Mouse (Mus musculus) neural tube, embryonic 15.5 days (tissue): ENCODE measurements around the gene Ifi27. TPM values are rescaled to one million over a fixed set of nuclear protein-coding genes. Genes with fewer than 3 reads are reported as not detected.
A peak's percentile ranks its signal among the peaks of the same experiment; 100 is the strongest.

ENCODE experiments used
- ATAC-seq: fragments of 200-750 bp; cut with Nextera tagmentation; 2 replicates; pipeline ENCODE4 v1.8.0; 2017; ENCODE audit warnings: mild to moderate bottlenecking, moderate TSS enrichment, moderate library complexity; ENCODE audit not compliant: low FRiP score
- H3K27ac ChIP-seq: fragments of 300-500 bp; sonication (generic); replicated peaks from 2 replicates; pipeline ENCODE4 v1.5.1; 2015; ENCODE audit warnings: mild to moderate bottlenecking, inconsistent platforms
- H3K27me3 ChIP-seq: fragments of 300-500 bp; sonication (generic); replicated peaks from 2 replicates; pipeline ENCODE4 v1.6.1; 2015; ENCODE audit warnings: inconsistent platforms
- H3K36me3 ChIP-seq: fragments of 300-500 bp; sonication (generic); 2 replicates; pipeline ENCODE4 v1.6.1; 2015; ENCODE audit warnings: inconsistent platforms
- H3K4me1 ChIP-seq: fragments of 300-500 bp; sonication (generic); 2 replicates; pipeline ENCODE4 v1.6.1; 2015; ENCODE audit warnings: inconsistent platforms
- H3K4me2 ChIP-seq: fragments of 300-500 bp; sonication (generic); 2 replicates; pipeline ENCODE4 v1.6.1; 2015; ENCODE audit warnings: inconsistent platforms, mild to moderate bottlenecking, moderate library complexity
- H3K4me3 ChIP-seq: fragments of 300-500 bp; sonication (generic); replicated peaks from 2 replicates; pipeline ENCODE4 v1.5.1; 2015; ENCODE audit warnings: mild to moderate bottlenecking, inconsistent platforms
- H3K9ac ChIP-seq: fragments of 300-500 bp; sonication (generic); replicated peaks from 2 replicates; pipeline ENCODE4 v1.6.1; 2015; ENCODE audit warnings: mild to moderate bottlenecking, inconsistent platforms
- H3K9me3 ChIP-seq: fragments of 300-500 bp; sonication (generic); replicated peaks from 2 replicates; pipeline ENCODE4 v1.6.1; 2016; ENCODE audit warnings: inconsistent platforms
- WGBS: fragments of 180-500 bp; shearing (Covaris S2); methylation state at CpG from one replicate; pipeline ENCODE4 v1.1.7; 2015; ENCODE audit warnings: mixed read lengths; 5-methylcytosine and 5-hydroxymethylcytosine counted together
- polyA plus RNA-seq: library from polyadenylated mRNA; unstranded; fragments of >200 nt; fragmentation: Nextera tagmentation; extraction: Ambion mirVana; gene quantifications from 2 replicates; pipeline ENCODE4 v1.2.1, GENCODE M21; 2015

Ifi27 gene
- 14.6 and 30.5 TPM in 2 replicates for polyA plus RNA-seq

DNA sequence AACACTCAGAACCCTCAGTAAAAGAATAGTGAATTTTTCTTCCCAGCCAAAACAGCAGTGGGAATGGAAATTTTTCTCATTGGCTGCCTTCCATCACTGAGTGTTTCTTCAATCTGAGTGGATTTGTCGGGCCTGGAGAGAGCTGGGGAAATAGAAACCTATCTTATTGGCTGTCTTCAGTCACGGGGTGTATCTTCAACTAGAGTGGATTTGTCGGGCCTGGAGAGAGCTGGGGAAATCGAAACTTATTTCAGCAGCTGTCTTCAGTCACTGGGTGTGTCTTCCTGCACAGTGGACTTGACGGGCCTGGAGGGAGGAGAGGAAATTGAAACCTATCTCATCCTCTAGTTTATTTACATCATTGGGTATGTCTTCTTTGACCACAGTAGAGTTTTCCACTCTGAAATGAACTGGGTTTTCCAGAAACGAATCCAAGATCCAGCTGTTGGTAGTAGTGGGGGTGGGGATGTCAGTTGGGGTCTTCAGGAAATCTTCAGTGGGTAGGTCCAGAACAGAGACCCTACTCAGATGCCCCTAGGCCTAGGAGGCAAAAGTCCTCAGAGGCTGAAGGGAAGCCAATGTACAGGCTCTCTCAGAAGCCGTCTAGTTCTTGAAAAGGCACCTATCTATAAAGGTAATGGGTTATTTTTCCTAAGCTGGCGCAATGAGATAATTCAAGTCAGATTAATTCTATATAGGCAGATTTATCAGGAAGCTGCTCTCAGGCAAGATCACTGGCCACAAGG, at the start of gene Ifi27:
Gene Ifi27 (plus strand): TSS at position 226 of the 746 bp plus-strand sequence.
- 82% methylated on average over 8 of the region's 8 CpGs for WGBS
- H3K36me3 ChIP-seq: no peaks in the 10 kb centered on the region
- no peaks in the 10 kb centered on the region for H3K4me1 ChIP-seq
- no peaks in the 10 kb centered on the region for H3K9me3 ChIP-seq
- ATAC-seq: no peak
- no peaks in the 10 kb centered on the region for H3K27me3 ChIP-seq
- no peak within 1 kb of the TSS for H3K9ac ChIP-seq
- H3K4me3 ChIP-seq: no peak within 1 kb of the TSS
- H3K27ac ChIP-seq: no peak within 1 kb of the TSS
- H3K4me2 ChIP-seq: peak within 1 kb of the TSS; percentile 22

DNA sequence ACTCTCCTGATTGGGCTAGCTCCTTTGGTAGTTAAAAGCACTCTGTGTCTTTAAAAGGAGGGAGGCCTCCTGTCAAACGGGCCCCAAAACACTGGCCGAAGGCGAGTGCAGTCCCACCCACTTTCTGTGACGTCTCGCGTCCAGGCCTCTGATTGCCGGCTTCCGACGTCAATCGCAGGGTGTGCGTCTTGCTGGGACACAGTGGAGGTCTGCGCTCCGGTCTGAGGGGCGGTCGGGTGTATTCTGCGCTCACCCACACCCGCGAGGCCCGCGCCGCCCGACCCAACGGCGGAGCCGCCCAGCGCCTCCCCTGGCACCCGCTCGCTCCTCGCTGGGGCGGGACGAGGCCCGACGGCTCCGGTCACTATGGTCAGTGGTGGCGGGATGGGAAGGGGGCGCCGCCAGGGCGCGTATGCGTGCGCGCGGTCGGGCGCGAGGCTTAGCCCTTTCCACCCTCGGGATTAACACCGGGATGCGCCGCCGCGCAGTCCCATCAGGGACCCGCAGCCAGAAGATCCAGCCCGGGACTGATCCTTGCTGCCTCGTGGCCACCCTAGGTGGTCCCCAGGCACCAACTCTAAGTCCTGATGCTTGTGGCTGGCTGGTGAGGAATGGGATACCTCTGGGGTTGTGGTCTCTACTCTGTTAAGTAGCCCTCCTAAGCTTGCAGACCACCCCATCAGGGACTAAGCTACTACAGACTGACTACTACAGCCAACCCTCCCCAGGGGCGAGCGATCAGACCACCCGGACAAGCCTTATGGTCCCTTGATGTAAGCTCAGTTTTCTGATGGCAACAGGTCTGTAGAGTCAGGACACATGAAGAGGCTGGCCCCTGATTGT, 45.3 kb upstream of the Ifi27 start, which contains the start of gene Otub2:
Gene Otub2 (plus strand): TSS at position 178 of the 843 bp plus-strand sequence.
- ATAC-seq: peak; percentile 99
- H3K27me3 ChIP-seq: no peaks in the 10 kb centered on the region

DNA sequence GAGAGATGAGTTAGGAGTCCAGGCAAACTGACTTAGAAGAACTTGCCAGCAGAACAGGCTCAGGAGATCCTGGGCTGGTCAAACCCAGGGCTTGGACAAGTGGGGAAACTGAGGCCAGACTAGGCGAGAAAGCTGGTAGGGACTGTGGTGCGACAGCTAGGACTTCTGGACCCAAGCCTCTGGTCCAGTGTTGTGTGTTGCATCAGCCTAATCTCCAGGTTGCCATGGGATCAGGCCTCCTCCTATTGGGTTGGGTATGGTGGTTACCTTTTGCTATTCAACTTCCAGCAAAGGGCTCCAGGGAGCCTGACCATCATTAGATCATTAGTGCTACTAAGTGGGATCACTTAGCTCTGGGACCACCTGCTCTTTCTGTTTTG, 44.7 kb upstream of the Ifi27 start:
- peaks cover 21% of the 10 kb centered on the region for H3K4me1 ChIP-seq
- peak overlapping the region; percentile 92; the same call in 1 of the 2 replicates for H3K9ac ChIP-seq
- H3K27ac ChIP-seq: no peak overlapping the region
- no peaks in the 10 kb centered on the region for H3K9me3 ChIP-seq
- WGBS: 62% methylated on average over 2 of the region's 2 CpGs
- peak overlapping the region; percentile 76 for H3K4me3 ChIP-seq
- H3K36me3 ChIP-seq: no peaks in the 10 kb centered on the region
- H3K27me3 ChIP-seq: no peaks in the 10 kb centered on the region
- no peak for ATAC-seq
- peak overlapping the region; percentile 82 for H3K4me2 ChIP-seq

More for the DNA sequence above, 45.3 kb upstream of the Ifi27 start, which contains the start of gene Otub2:
- Histone ChIP-seq H3K4me2 (peak within 1 kb of the TSS; percentile 82), H3K4me1 (peaks cover 21% of the 10 kb centered on the region), H3K9me3 (no peaks in the 10 kb centered on the region), H3K9ac (peak within 1 kb of the TSS; percentile 92), H3K36me3 (no peaks in the 10 kb centered on the region), H3K4me3 (peak within 1 kb of the TSS; percentile 76), H3K27ac (peak within 1 kb of the TSS; percentile 80)
- under 1% methylated on average over 57 of the region's 58 CpGs for whole genome bisulfite sequencing

DNA sequence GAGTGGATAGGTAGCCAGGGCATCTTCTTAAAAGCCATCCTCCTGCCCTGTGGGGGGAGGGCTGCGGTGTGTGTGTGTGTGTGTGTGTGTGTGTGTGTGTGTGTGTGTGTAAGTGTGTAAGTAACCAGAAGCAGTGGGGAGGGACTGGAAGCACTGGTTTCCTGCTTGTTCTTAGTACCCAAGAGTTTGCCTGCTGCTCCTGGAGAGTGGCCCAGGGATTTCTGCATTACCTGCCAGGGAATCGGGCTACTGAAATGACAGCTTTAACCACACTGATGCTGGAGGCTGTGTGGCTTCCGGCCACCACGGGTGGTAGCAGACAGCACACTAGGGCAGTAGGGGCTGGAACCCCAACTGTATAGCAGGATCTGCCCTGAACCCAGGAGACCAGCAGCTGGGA, 44.0 kb upstream of the Ifi27 start:
- 81% methylated on average over 4 of the region's 4 CpGs for WGBS
- Histone ChIP-seq H3K27me3 (no peaks in the 10 kb centered on the region), H3K4me2 (peak overlapping the region; percentile 82; the same call in 1 of the 2 replicates), H3K4me1 (peaks cover 21% of the 10 kb centered on the region), H3K4me3 (no peak overlapping the region), H3K9me3 (no peaks in the 10 kb centered on the region), H3K27ac (no peak overlapping the region), H3K36me3 (no peaks in the 10 kb centered on the region), H3K9ac (0 out of 2 replicates have a peak overlapping the region, but pooled peaks have one; percentile 3)
- ATAC-seq: no peak

DNA sequence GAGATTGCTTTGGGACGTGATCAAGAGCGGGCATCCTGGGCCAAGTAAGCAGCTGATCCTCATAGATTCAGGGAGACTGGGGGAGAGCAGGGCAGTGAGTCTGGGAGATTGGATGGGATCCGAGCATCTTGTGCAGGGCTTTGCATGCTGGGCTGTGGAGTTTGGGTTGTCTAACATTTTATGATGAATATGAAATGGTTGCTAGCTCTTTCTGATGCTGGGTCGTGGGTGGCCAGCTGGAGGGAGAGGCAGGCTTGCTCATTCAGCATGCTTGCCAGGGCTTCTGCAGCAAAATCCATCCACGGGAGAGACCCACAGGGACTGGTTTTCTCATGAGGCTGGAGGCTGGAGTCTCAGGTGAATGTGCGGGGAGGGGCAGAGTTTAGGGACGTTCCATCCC, 42.9 kb upstream of the Ifi27 start:
- 88% methylated on average over 7 of the region's 7 CpGs for WGBS
- no peak overlapping the region for H3K4me2 ChIP-seq
- H3K4me1 ChIP-seq: peaks cover 21% of the 10 kb centered on the region
- H3K9me3 ChIP-seq: no peaks in the 10 kb centered on the region
- no peaks in the 10 kb centered on the region for H3K27me3 ChIP-seq
- H3K27ac ChIP-seq: no peak overlapping the region
- H3K9ac ChIP-seq: no peak overlapping the region
- no peak overlapping the region for H3K4me3 ChIP-seq
- H3K36me3 ChIP-seq: no peaks in the 10 kb centered on the region
- no peak for ATAC-seq

DNA sequence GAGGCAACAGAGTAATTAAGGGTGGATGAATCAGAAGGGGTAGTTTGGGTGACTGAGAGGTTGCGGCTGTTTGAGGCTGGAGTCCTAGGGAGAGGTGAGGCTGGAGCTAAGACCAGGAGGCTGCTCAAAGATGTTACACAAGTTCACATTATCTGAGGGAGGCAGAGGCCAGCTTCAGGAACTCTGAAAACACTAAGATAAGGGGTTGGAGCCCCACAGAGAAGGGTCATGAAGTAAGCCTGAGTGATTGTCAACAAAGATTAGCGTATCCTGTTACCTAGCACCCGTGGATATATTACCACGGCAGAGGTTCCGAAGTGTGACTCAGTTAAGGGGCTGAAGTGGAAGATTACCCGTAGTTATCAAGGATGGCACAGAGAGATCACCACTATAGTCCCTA, 40.5 kb upstream of the Ifi27 start:
- Histone ChIP-seq H3K36me3 (no peaks in the 10 kb centered on the region), H3K4me2 (no peak overlapping the region), H3K9me3 (no peaks in the 10 kb centered on the region), H3K4me1 (peaks cover 21% of the 10 kb centered on the region), H3K4me3 (no peak overlapping the region), H3K27me3 (no peaks in the 10 kb centered on the region), H3K27ac (no peak overlapping the region), H3K9ac (no peak overlapping the region)
- ATAC-seq: no peak
- 60% methylated on average over 6 of the region's 6 CpGs for WGBS

DNA sequence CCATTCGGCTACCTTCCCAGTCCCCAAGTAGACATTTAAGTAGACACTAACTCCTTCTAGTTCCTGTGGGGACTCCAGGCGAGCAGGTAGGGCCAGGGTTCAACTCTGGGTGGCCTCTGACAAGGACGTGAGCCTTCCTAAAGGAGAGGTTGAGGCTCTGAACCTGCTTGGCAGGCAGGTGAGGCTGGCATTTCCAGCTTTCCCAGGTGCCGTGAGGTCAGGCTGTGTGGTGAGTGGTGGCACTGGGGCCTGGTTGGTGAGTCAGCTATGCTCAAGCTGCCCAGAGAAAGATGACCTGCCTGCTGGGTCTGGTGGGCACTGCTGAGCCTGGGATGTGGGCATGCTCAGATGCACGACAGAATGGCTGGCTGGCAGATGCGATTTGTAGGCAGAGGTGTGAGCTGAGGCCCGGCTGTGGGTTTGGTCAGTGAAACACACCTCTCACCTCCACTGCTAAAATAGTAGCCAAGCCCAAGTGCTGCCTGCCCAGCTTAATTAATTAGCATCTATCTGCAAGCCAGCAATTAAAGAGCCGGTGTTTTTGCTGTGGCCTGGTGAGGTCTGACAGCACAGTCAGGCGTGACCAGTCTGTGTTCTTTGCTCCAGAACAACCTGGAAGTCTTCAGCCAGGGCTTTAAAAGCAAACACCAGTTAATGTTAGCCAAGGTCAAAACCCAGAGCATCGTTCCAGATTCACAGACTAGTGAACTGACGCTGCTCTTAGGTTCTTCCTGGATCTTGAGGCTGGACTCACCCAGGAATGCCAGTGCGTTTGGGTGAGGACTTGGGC, 38.3 kb upstream of the Ifi27 start:
- Histone ChIP-seq H3K27me3 (no peaks in the 10 kb centered on the region), H3K4me2 (no peak overlapping the region), H3K9ac (no peak overlapping the region), H3K9me3 (no peaks in the 10 kb centered on the region), H3K36me3 (no peaks in the 10 kb centered on the region), H3K4me3 (no peak overlapping the region), H3K4me1 (0 out of 2 replicates have a peak, but pooled peaks cover 2% of the 10 kb centered on the region), H3K27ac (no peak overlapping the region)
- no peak for ATAC-seq
- 79% methylated on average over 12 of the region's 12 CpGs for WGBS

DNA sequence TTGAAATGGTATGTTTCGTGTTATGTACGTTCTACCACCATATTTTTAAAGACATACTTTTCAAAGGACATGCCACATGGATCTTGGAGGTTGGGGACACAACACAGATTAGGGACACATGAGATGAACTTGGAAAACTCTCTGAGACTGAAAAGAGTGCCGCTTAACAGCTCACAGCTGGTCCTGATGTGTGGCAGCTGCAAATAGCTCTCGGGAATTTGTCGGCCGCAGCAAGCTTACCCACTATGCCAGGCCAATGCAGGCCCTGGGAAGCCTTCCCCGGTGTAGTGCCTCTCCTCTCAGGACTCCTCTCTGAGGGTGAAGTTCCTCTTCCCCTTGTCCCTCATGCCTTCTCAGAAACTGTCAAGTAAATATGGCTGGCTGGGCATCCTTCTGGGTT, 37.3 kb upstream of the Ifi27 start:
- Histone ChIP-seq H3K9ac (no peak overlapping the region), H3K36me3 (peaks cover 4% of the 10 kb centered on the region; the same call in 1 of the 2 replicates), H3K4me1 (no peaks in the 10 kb centered on the region), H3K4me2 (no peak overlapping the region), H3K27ac (no peak overlapping the region), H3K27me3 (no peaks in the 10 kb centered on the region), H3K4me3 (no peak overlapping the region), H3K9me3 (no peaks in the 10 kb centered on the region)
- ATAC-seq: no peak
- WGBS: 84% methylated on average over 7 of the region's 7 CpGs

DNA sequence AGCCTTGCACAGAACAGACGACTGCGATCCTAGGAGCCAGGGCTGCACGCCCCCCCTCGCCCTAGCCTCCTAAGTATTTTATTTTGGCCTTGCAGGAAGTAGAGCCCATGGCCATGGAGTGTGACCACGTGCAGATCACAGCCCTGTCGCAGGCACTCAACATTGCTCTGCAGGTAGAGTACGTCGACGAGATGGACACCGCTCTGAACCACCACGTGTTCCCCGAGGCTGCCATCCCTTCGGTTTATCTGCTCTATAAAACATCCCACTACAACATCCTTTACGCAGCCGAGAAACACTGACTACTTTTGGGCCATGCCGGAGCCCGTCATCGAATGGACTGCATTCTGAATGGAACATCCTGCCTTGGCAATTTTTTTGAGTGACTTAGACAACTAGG, 29.9 kb upstream of the Ifi27 start:
- Histone ChIP-seq H3K9ac (no peak overlapping the region), H3K27ac (no peak overlapping the region), H3K4me2 (no peak overlapping the region), H3K4me1 (no peaks in the 10 kb centered on the region), H3K4me3 (no peak overlapping the region), H3K9me3 (no peaks in the 10 kb centered on the region), H3K27me3 (no peaks in the 10 kb centered on the region), H3K36me3 (peaks cover 62% of the 10 kb centered on the region)
- ATAC-seq: peak; percentile 8; the same call in 1 of the 2 replicates
- 88% methylated on average over 18 of the region's 18 CpGs for WGBS

DNA sequence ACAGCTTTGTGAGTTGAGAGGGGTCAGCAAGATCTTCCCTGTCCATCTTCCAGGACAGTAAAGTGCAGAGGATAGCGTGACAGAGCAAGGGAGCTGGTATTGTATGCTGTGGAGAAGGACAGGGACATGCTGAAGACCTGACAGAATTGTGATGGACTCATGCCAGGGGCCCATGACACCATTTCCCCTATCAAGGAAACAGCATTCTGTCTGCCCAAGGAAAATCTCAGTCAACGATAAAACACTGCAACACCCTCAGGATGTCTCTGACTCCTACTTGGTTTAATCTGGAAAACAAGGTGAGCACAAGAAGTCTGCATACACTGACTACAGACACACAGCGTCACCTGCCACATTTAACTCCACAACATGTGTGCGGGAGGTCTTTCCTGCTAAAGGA, 26.3 kb upstream of the Ifi27 start, which contains the start of gene 9330161L09Rik:
Gene 9330161L09Rik (minus strand): TSS at position 101 of the 400 bp plus-strand sequence.
- H3K9ac ChIP-seq: no peak within 1 kb of the TSS
- H3K27ac ChIP-seq: no peak within 1 kb of the TSS
- no peak for ATAC-seq
- H3K4me2 ChIP-seq: no peak within 1 kb of the TSS
- 97% methylated on average over 4 of the region's 4 CpGs for WGBS
- H3K4me3 ChIP-seq: no peak within 1 kb of the TSS
- no peaks in the 10 kb centered on the region for H3K27me3 ChIP-seq
- peaks cover 94% of the 10 kb centered on the region for H3K36me3 ChIP-seq
- H3K4me1 ChIP-seq: no peaks in the 10 kb centered on the region
- no peaks in the 10 kb centered on the region for H3K9me3 ChIP-seq

DNA sequence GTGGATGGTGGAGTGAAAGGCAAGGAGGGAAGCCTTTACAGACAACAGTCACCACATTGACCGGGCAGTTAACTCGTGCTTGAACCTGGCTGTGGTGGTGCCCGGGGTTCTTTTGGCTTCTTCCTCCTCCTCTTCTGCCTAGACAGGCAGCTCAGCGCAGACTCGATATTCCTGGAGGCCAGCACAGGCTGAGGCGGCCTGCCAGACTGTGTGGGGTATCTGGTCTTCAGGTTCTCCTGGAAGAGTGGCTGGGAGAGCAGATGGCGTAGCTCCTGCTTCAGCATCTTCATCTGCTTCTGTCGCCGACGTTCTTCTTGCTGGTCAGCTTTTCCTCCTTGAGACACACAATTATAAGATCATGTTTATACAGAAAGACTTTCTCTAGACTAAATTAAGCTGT, 25.9 kb upstream of the Ifi27 start:
- Histone ChIP-seq H3K36me3 (peaks cover 96% of the 10 kb centered on the region), H3K9ac (no peak overlapping the region), H3K4me3 (no peak overlapping the region), H3K27ac (no peak overlapping the region), H3K4me1 (no peaks in the 10 kb centered on the region), H3K27me3 (no peaks in the 10 kb centered on the region), H3K9me3 (no peaks in the 10 kb centered on the region), H3K4me2 (no peak overlapping the region)
- 97% methylated on average over 10 of the region's 10 CpGs for WGBS
- ATAC-seq: no peak
